Mouse (Mus musculus) stomach, postnatal 0 days (tissue): Measurements from ENCODE around the gene Timp4. TPM values are rescaled to one million over a fixed set of nuclear protein-coding genes. Genes with fewer than 3 reads are reported as not detected.

ENCODE experiments used
- ATAC-seq: fragments of 200-750 bp; cut with Nextera tagmentation; 2 replicates; pipeline ENCODE4 v1.8.0; 2017; ENCODE audit not compliant: low FRiP score, low TSS enrichment
- DNase-seq: peaks from one replicate; pipeline ENCODE4 v3.0.0-alpha.2; 2016; ENCODE audit warnings: low spot score
- H3K27ac ChIP-seq: fragments of 300-500 bp; sonication (generic); replicated peaks from 2 replicates; pipeline ENCODE4 v1.5.1; 2014; ENCODE audit warnings: mild to moderate bottlenecking, control low read depth
- H3K27me3 ChIP-seq: fragments of 300-500 bp; sonication (generic); 2 replicates; pipeline ENCODE4 v1.6.1; 2014; ENCODE audit warnings: low read length; ENCODE audit not compliant: control insufficient read depth, insufficient read depth
- H3K36me3 ChIP-seq: fragments of 300-500 bp; sonication (generic); 2 replicates; pipeline ENCODE4 v1.6.1; 2014; ENCODE audit warnings: low read length, mixed read lengths; ENCODE audit not compliant: control insufficient read depth, insufficient read depth
- H3K4me1 ChIP-seq: fragments of 300-500 bp; sonication (generic); replicated peaks from 2 replicates; pipeline ENCODE4 v1.6.1; 2014; ENCODE audit warnings: antibody characterized with exemption; ENCODE audit not compliant: control insufficient read depth, insufficient read depth
- H3K4me2 ChIP-seq: fragments of 300-500 bp; sonication (generic); replicated peaks from 2 replicates; pipeline ENCODE4 v1.6.1; 2014; ENCODE audit warnings: low read depth, mild to moderate bottlenecking, control low read depth, moderate library complexity
- H3K4me3 ChIP-seq: fragments of 300-500 bp; sonication (generic); 2 replicates; pipeline ENCODE4 v1.5.1; 2014; ENCODE audit warnings: low read depth, low read length, control low read depth
- H3K9ac ChIP-seq: fragments of 300-500 bp; sonication (generic); 2 replicates; pipeline ENCODE4 v1.6.1; 2014; ENCODE audit warnings: mild to moderate bottlenecking, low read length, control low read depth, mixed read lengths
- H3K9me3 ChIP-seq: fragments of 300-500 bp; sonication (generic); 2 replicates; pipeline ENCODE4 v1.6.1; 2016; ENCODE audit warnings: low read length; ENCODE audit not compliant: control insufficient read depth
- CTCF ChIP-seq: IDR thresholded peaks from 2 replicates; pipeline ENCODE4 v1.5.1; 2016; ENCODE audit warnings: antibody characterized with exemption, low read depth, mild to moderate bottlenecking, moderate library complexity
- EP300 ChIP-seq: optimal IDR thresholded peaks from 2 replicates; pipeline ENCODE3; 2016; ENCODE audit warnings: antibody characterized with exemption
- WGBS: fragments of 180-500 bp; shearing (Covaris S2); extraction: QIAGEN DNeasy Blood & Tissue Kit; methylation state at CpG from one replicate; pipeline ENCODE4 v1.1.7; 2014; 5-methylcytosine and 5-hydroxymethylcytosine counted together
- polyA plus RNA-seq: library from polyadenylated mRNA; unstranded; fragments of >200 nt; fragmentation: Nextera tagmentation; extraction: Ambion mirVana; gene quantifications from 2 replicates; pipeline ENCODE4 v1.2.1, GENCODE M21; 2015

The Timp4 gene
- polyA plus RNA-seq, 1 experiment from 2014 or later, result 1.0 TPM

GRCm38 (mm10) chr6:115238031-115239027, 13.7 kb downstream of the Timp4 start:
- TF ChIP-seq EP300, result no peak
- TF ChIP-seq CTCF, result no peak
- WGBS, result 68% methylated on average over 9 of the region's 9 CpGs
- no peak for ATAC-seq

DNA sequence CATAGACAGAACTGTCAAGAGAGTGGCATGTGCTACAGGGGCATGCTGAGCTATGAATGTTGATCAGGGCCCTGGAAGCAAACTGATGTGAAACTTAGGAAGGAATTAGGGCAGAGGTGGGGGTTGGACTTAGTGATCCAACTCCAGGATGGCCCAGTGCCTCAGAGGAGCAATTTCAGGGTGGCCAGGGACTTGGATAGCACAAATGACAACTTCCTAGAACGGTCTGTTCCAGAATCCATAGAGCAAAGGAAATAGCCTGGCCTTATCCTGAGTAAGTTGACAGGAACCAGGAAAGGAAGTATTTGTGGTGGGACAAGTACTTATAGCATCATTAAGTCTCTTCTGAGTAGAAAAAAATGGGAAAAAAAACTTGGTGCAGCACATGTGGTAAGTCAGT, 19.4 kb downstream of the Timp4 start:
- DNase-seq (no peak), ATAC-seq (no peak)
- Histone ChIP-seq H3K27ac (no peak overlapping the region), H3K9me3 (no peaks in the 10 kb centered on the region), H3K4me1 (0 out of 2 replicates have a peak, but pooled peaks cover 2% of the 10 kb centered on the region), H3K9ac (no peak overlapping the region), H3K27me3 (no peaks in the 10 kb centered on the region), H3K4me3 (no peak overlapping the region), H3K36me3 (no peaks in the 10 kb centered on the region), H3K4me2 (no peak overlapping the region)
- 85% methylated on average over 1 of the region's 1 CpGs for WGBS
- TF ChIP-seq CTCF, result no peak
- TF ChIP-seq EP300, result no peak

More at GRCm38 (mm10) chr6:115238031-115239027, 13.7 kb downstream of the Timp4 start:
- Histone ChIP-seq H3K27me3 (no peaks in the 10 kb centered on the region), H3K4me3 (no peak overlapping the region), H3K9me3 (no peaks in the 10 kb centered on the region), H3K36me3 (no peaks in the 10 kb centered on the region), H3K4me1 (no peaks in the 10 kb centered on the region), H3K27ac (no peak overlapping the region), H3K4me2 (no peak overlapping the region), H3K9ac (no peak overlapping the region)
- DNase-seq, result no peak

DNA sequence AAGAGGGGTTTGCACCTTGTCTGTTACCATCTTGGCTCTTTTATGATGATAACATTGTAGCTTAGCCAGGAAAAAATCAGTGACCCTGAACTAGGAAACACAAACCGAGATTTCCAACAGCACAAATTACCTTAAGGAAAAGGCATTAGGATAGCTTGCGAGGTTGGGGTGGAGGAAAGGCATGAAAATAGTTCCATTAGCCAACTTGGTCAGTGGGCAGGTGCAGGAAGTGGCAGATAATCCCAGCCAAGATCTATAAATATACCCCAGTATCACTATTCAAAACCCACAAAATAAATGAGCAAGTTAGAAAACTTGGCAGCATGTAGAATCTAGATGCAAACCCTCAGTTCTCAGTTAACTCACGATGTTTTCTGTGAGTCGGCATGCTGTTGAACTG, 20.2 kb downstream of the Timp4 start:
- TF ChIP-seq EP300 (no peak), CTCF (no peak)
- Histone ChIP-seq H3K36me3 (no peaks in the 10 kb centered on the region), H3K4me1 (0 out of 2 replicates have a peak, but pooled peaks cover 2% of the 10 kb centered on the region), H3K9ac (no peak overlapping the region), H3K27me3 (no peaks in the 10 kb centered on the region), H3K27ac (no peak overlapping the region; the same call in 1 of the 2 replicates), H3K4me3 (no peak overlapping the region), H3K9me3 (no peaks in the 10 kb centered on the region), H3K4me2 (no peak overlapping the region)
- no peak for ATAC-seq
- no peak for DNase-seq
- WGBS, result 62% methylated on average over 4 of the region's 4 CpGs

DNA sequence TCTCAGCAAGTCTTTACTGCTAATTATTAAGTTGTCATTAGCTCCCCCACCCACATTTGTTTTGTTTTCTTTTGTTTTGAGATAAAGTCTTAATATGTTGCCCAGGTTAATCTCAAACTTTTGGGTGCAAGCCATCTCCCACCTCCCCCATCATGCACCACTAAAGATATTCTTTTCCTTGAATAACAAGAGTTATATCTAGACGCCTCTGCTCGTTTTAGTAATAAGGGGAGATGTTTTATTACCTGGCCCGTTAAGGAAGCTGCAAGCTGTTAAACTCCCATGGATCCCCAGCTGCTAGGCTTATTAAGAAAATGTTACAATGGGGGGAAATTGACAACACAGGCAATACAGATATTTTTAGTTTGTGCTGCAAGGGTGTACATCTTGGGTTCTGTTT, 21.4 kb downstream of the Timp4 start:
- H3K27ac ChIP-seq, result no peak overlapping the region
- no peak overlapping the region for H3K9ac ChIP-seq
- H3K4me2 ChIP-seq, result no peak overlapping the region
- DNase-seq, result no peak
- TF ChIP-seq CTCF (no peak), EP300 (no peak)
- H3K36me3 ChIP-seq, result no peaks in the 10 kb centered on the region
- H3K27me3 ChIP-seq, result no peaks in the 10 kb centered on the region
- no peaks in the 10 kb centered on the region for H3K9me3 ChIP-seq
- no peak for ATAC-seq
- 0 out of 2 replicates have a peak, but pooled peaks cover 2% of the 10 kb centered on the region for H3K4me1 ChIP-seq
- 71% methylated on average over 3 of the region's 3 CpGs for WGBS
- no peak overlapping the region for H3K4me3 ChIP-seq

DNA sequence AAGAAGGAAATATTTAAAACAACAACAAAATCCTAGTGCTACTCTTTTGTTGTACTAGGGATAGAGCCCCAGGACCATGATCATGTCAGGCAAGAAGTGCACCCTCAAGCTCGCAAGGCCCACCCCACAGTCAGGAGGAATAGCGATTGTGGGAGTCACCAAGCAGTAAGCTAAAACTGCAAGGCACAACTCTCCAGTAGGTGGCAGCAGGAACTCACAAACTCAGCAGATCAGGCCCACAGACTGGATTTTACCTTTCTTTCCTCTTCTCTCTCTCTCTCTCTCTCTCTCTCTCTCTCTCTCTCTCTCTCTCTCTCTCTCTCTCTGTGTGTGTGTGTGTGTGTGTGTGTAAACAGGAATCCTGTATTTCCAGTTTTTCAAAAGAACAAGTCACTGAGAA, 24.5 kb downstream of the Timp4 start:
- DNase-seq (peak; percentile 87), ATAC-seq (peak; percentile 54; the same call in 1 of the 2 replicates)
- Histone ChIP-seq H3K4me1 (0 out of 2 replicates have a peak, but pooled peaks cover 2% of the 10 kb centered on the region), H3K4me2 (no peak overlapping the region), H3K9ac (no peak overlapping the region), H3K27ac (no peak overlapping the region), H3K27me3 (no peaks in the 10 kb centered on the region), H3K9me3 (no peaks in the 10 kb centered on the region), H3K4me3 (no peak overlapping the region), H3K36me3 (no peaks in the 10 kb centered on the region)
- TF ChIP-seq EP300 (no peak), CTCF (peak; percentile 94)
- WGBS, result 4% methylated on average over 2 of the region's 2 CpGs

DNA sequence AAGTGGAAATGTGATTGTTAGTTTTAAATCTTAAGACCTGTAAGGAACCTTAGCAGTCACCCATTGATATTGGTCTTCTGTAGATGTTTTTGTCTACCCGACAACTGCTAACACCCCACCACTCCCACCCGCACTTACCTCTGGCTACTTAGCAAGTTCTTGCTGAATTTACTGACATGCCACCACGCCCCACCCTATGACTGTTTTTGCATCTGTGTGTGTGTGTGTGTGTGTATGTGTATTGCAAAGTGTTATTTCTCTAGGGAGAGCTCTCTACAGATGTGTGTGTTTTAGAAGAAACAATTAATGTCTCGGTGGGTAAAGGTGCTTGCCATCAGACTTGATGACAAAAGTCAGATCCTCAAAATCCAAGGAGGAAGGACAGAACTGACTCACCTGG, 25.0 kb downstream of the Timp4 start, which contains the start of gene Gm17482:
Gm17482 (plus strand) TSS at position 301 of the 400 bp plus-strand sequence.
- 69% methylated on average over 4 of the region's 4 CpGs for WGBS
- Histone ChIP-seq H3K9ac (no peak within 1 kb of the TSS), H3K27ac (no peak within 1 kb of the TSS), H3K4me2 (no peak within 1 kb of the TSS), H3K27me3 (no peaks in the 10 kb centered on the region), H3K9me3 (no peaks in the 10 kb centered on the region), H3K4me1 (0 out of 2 replicates have a peak, but pooled peaks cover 2% of the 10 kb centered on the region), H3K36me3 (no peaks in the 10 kb centered on the region), H3K4me3 (no peak within 1 kb of the TSS)
- ATAC-seq (no peak), DNase-seq (no peak)
- no peak for TF ChIP-seq EP300
- TF ChIP-seq CTCF, result no peak
